13 mouse cellular contexts compared by ENCODE assay signal in genomic region chr10:85517223-85518110, GRCm38 (mm10).
DNase-seq lines count a peak whose midpoint lies in the region.
"Had no signal": no experiment of that assay in that cellular context is flagged by ENCODE, and none has a peak within 500 bp of the region (broad histone marks: within the 10 kb centered on the region; RNA-seq: fewer than 3 reads in every experiment).

No protein-coding gene starts in this region.

- H3K4me1 ChIP-seq in limb, embryonic 10.5 days = peaks cover 37% of the 10 kb centered on the region

- WGBS in limb, embryonic 10.5 days = 42% methylated on average over 13 of the region's 13 CpGs

- no peaks in the 10 kb centered on the region for H3K27me3 ChIP-seq in limb, embryonic 10.5 days (ENCODE audit: low read depth, poor library complexity, severe bottlenecking)
- H3K27me3 ChIP-seq: Patski had no signal

- DNase-seq in heart, postnatal 4 days = peak; percentile 16
- no peak for DNase-seq in heart, adult 9 months (ENCODE audit: low spot score in 2 of 2)
- peak; percentile 15 to 16 for DNase-seq in right cerebral cortex, adult 2 months (ENCODE audit: low spot score in 2 of 2)
- DNase-seq in right cerebral cortex, postnatal 36 days (ENCODE audit: low spot score in 2 of 2) = no peak
- peak; percentile 74 for DNase-seq in limb, embryonic 10.5 days (ENCODE audit: low spot score)
- DNase-seq in layer of hippocampus, adult 8-10 months (ENCODE audit: low spot score in 2 of 2) = no peak
- DNase-seq in adrenal gland, postnatal 36 days = no peak
- no peak for DNase-seq in adrenal gland, postnatal 25 days
- DNase-seq: adrenal gland, adult 8-10 months; kidney, adult 18-20 months; spleen, adult 18-20 months had no signal

- H3K36me3 ChIP-seq in limb, embryonic 10.5 days = no peaks in the 10 kb centered on the region

- H3K9me3 ChIP-seq in limb, embryonic 10.5 days (replicated peaks) = no peaks in the 10 kb centered on the region

- no peak overlapping the region for H3K4me3 ChIP-seq in limb, embryonic 10.5 days

- peak overlapping the region; percentile 86 for H3K27ac ChIP-seq in limb, embryonic 10.5 days
- H3K27ac ChIP-seq: liver, embryonic 14.5 days had no signal

Comparison
In these comparisons a context has a peak if more than half of its experiments do, and no peak if none do; other contexts are left out.
1. DNase-seq: peak in heart, postnatal 4 days (single experiment), right cerebral cortex, adult 2 months (2 of 2) and limb, embryonic 10.5 days (single experiment); none in heart, adult 9 months (0 of 2), right cerebral cortex, postnatal 36 days (0 of 2), layer of hippocampus, adult 8-10 months (0 of 2), adrenal gland, postnatal 36 days (0 of 2) and adrenal gland, postnatal 25 days (single experiment).